Mouse (Mus musculus) cerebellum, adult 18-20 months (tissue): ENCODE measurements around the gene Thbs2.
A peak's percentile ranks its signal among the peaks of the same experiment; 100 is the strongest.

Experiments used
- DNase-seq, 2 experiments: peaks; one replicate each; pipeline ENCODE4 v3.0.0; 2021

Gene Thbs2

GRCm38 (mm10) chr17:14696281-14696795 is 2.3 kb upstream of the Thbs2 start:
- DNase-seq: no peak

- no peak for DNase-seq
These were observed 714 bp downstream of the Thbs2 start for GRCm38 (mm10) chr17:14693048-14693993.

- DNase-seq: peak in 1 of 2 experiments; percentile 6
These were observed 2.1 kb downstream of the Thbs2 start for GRCm38 (mm10) chr17:14691901-14692300.

- DNase-seq: peak; percentile 25 to 45
These were observed 2.8 kb downstream of the Thbs2 start for GRCm38 (mm10) chr17:14691197-14691596.

GRCm38 (mm10) chr17:14682836-14683235 is 11.2 kb downstream of the Thbs2 start:
- DNase-seq: no peak

GRCm38 (mm10) chr17:14681047-14681446 is 13.0 kb downstream of the Thbs2 start:
- DNase-seq: no peak

- DNase-seq: no peak
These were observed 16.8 kb downstream of the Thbs2 start for GRCm38 (mm10) chr17:14677198-14677597.

GRCm38 (mm10) chr17:14675517-14675916 is 18.5 kb downstream of the Thbs2 start:
- no peak for DNase-seq

GRCm38 (mm10) chr17:14672402-14672801 is 21.6 kb downstream of the Thbs2 start:
- DNase-seq: peak; percentile 30 to 51

- no peak for DNase-seq
These were observed 26.8 kb downstream of the Thbs2 start for GRCm38 (mm10) chr17:14667225-14667624.

- no peak for DNase-seq
These were observed 27.6 kb downstream of the Thbs2 start for GRCm38 (mm10) chr17:14666451-14666850.

- DNase-seq: no peak
These were observed 30.7 kb downstream of the Thbs2 start for GRCm38 (mm10) chr17:14663366-14663765.

- no peak for DNase-seq
These were observed 31.6 kb downstream of the Thbs2 start for GRCm38 (mm10) chr17:14662409-14662808.

GRCm38 (mm10) chr17:14659746-14660145 is 34.3 kb downstream of the Thbs2 start:
- no peak for DNase-seq

- DNase-seq: no peak
These were observed 35.9 kb downstream of the Thbs2 start for GRCm38 (mm10) chr17:14658123-14658522.

- DNase-seq: no peak
These were observed 36.9 kb downstream of the Thbs2 start for GRCm38 (mm10) chr17:14657123-14657522.

- no peak for DNase-seq
These were observed 39.1 kb downstream of the Thbs2 start for GRCm38 (mm10) chr17:14654981-14655380.

GRCm38 (mm10) chr17:14652013-14652412 is 42.0 kb downstream of the Thbs2 start:
- DNase-seq: no peak

- no peak for DNase-seq
These were observed 45.9 kb downstream of the Thbs2 start for GRCm38 (mm10) chr17:14647996-14648640.

GRCm38 (mm10) chr17:14643996-14644395 is 50.0 kb downstream of the Thbs2 start:
- no peak for DNase-seq

- no peak for DNase-seq
These were observed 53.5 kb downstream of the Thbs2 start for GRCm38 (mm10) chr17:14640351-14641115.

- no peak for DNase-seq
These were observed 58.3 kb downstream of the Thbs2 start for GRCm38 (mm10) chr17:14635546-14636323.
